Mouse (Mus musculus) adrenal gland, adult (tissue): ENCODE data around the gene Tm6sf1.
A peak's percentile ranks its signal among the peaks of the same experiment; 100 is the strongest.

Experiments
- DNase-seq, 2 experiments: peaks; one replicate each; pipeline ENCODE4 v3.0.0; 2022 to 2023; ENCODE audit warnings: low spot score in 1 of 2; ENCODE audit not compliant: inconsistent age in 2 of 2

The Tm6sf1 gene

DNA sequence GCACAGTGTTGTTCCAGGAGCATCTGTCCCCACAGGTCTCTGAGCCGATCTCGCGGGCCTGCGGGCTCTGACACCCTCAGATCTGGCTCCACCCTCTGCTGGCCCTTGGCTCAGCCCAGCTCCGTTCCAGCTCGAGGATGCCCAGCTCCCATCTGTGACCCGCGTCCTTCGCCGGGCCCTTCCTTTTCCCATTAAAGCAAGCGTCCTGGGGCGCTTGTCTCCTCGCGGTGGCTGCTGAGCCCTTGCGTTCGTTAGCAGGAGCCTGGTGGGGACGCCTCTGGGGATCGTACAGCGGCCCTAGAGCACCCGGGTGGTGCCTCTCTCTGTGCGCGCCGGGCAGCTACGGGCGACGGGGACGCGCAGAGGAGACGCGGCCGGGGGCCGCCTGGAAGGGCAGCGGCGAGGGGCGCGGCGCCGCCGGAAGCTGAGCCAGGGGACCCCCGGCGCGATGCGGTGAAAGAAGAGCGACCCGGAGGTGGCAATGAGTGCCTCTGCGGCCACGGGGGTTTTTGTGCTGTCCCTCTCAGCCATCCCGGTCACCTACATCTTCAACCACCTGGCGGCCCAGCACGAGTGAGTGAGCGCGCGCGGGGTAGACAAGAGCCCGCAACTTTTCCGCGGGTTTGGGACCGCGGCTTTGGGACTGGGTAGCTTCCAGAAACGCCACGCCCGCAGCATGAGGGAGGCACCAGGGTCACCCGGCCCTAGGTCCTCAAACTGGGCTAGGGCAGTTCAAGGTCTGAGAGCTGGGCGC lies at the start of gene Tm6sf1:
Tm6sf1 (plus strand) TSS at position 34 of the 754 bp plus-strand sequence.
- peak; percentile 56 to 79 for DNase-seq

DNA sequence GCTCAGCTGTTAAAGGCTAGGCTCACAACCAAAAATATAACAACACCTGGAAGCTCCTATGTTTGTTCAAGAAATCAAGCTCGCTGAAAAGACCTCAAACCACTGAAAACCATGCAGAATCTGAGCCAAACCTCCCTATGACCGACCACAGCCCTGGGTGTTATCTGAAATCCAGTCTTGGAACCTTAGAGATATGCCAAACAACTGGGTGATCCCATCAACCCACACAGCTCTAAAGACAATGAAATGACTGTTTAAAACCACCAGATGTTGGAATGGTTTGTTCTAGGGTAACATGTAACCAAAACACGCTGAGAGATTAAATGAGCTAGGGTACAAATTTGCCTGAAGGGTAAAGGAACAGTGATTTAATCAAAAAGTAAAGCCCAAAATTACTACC lies 33.9 kb upstream of the Tm6sf1 start:
- DNase-seq, result no peak

DNA sequence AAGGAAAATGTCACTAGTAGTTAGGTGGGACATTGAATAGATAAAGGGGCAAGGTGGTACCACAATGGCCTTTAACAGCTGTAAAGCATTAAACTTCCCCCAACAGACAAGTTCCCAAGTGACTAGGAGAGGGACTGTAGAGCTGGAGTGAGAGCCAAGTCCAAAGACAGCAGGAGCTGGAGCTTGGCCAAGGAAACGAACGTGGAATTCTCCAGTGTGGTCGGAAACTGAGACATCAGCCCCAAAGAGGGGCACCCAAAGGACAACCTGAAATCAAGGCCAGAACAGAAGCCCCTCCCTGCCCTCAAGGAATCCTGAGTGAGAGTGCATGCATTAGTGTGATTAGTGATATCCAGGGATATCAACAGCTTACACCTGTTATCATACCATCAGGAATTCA lies 33.4 kb upstream of the Tm6sf1 start:
- DNase-seq, result peak; percentile 39 to 67

DNA sequence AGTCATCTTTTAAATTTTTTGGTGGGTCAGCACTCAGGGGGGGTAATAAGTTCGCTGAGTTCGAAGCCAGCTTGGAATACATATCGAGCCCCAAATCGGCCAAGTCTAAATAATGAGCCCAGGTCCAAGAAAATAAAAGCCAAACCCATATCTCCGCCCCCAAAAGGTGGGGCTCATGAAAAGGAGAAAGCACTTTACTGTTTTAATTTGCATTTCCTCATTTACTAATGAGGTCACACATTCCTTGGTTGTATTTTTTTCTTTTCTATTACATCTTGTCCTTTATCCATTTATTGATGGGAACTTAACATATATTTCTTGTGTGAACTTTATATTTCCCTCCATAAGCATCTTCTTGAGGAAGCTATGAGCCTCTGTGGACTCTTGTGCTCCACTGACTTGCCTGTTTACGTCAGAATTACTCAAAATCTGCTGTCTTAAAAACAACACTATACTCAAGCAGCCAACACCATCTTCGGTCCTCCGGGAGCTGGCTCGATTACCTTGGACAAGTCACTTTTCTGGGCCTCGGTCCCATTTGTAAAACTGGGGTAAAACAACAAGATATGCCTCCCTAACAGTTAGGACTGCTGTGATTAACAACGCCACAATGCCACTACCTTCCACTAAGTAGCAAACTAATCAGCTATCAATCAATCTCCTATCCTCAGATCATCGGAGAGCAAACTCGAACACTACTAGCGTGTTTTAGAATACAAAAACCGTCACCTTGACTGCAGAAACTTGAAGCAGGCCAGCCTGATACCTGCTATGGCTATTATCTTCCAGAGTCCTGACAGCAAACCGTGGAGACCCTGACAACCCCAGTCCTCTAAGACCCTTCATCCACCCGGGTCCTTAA lies 30.8 kb upstream of the Tm6sf1 start:
- DNase-seq, result peak; percentile 29 to 76

DNA sequence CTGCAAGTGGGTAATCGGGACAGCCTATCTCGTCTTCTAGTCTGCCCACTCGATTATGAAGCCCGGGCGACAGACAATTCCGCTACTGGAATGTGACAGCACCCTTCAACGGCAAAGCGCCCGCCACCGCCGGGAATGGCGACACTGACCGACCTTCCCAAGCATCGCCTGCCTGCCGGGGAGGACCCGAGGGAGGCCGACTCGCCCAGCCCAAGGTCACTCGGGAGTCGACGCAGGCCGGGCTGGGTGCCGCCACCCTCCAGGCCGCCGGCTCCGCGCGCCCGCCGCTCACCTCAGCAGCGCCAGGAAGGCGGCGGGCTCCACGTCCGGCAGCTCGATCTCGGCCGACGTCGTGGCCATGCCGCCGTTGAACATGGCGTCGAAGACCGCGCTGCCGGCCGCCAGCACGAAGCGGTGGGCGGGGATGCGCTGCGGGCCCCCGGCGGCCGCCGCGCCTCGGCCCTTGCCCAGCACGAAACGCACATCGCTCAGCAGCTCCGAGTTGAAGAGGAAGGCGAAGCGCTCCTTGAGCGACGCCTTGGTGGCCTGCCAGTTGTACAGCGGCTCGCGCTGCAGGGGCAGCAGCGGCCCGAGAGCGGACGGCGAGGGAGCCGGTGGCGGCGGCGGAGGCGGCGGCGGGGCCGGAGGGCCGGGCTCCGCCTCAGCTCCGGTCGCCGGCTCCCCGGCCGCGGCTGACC lies 30.0 kb upstream of the Tm6sf1 start:
- peak; percentile 79 to 91 for DNase-seq

DNA sequence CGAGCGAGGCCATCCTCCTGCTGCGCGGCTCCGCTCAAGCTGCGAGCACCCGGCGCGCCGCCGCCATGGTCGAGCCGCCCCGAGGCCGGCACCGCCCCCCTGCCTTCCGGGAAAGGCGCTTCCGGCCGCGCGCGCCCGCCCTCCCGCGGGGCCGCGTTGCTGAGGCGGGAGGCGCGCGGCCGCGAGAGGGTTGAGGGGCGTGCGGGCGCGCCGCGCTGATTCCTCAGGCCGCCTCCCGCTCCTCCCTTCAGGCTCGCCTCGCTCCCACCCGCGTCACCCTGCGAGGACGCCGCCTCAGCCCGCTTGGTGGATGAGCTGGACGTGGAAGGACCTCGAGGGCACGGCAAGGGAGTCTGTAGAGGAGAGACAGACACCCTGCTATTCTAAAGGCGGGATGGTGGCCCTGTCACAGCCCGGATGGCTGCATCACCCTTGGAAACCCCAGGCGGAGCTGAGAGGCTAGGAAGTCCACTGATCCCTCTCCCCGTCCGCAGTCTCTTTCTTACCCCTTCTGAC lies 29.4 kb upstream of the Tm6sf1 start, which contains the start of gene Btbd1:
Btbd1 (minus strand) TSS at position 53 of the 516 bp plus-strand sequence.
- peak; percentile 91 to 95 for DNase-seq

DNA sequence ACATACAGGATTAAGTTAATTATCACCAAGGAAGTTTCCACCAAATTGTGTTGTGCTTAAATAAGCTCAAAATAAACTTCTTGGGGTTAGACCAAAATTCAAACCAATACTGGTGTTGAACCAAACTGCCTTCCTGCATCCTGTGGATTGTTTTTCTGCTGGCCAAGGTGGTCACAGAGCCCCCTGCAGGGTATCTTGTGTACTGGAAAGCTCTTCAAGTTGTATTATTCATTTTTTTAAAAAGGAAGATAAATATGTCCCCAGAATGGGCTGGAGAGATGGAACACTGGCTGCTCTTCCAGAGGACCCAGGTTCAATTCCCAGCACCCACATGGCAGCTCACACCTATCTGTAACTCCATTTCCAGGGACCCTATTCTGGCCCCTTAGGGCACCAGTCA lies 24.0 kb upstream of the Tm6sf1 start:
- no peak for DNase-seq

DNA sequence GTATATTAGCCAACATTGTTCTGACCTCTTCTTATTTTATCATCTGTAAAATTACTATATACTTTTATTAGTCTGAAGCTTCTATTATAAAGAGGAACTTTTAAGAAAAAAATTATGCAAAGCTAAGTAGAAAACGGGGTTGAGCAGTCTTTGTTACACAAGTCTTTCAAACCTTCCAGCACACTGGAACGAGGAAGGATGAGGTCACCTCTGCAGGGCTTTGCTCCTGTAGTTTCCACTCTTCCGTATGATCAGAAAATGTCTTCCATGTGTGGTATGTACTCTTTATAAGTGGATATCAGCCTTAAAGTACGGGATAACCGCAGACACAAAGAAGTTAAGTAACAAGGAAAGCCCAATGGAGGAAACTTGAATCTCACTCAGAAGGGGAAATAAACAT lies 23.4 kb upstream of the Tm6sf1 start:
- DNase-seq, result no peak

DNA sequence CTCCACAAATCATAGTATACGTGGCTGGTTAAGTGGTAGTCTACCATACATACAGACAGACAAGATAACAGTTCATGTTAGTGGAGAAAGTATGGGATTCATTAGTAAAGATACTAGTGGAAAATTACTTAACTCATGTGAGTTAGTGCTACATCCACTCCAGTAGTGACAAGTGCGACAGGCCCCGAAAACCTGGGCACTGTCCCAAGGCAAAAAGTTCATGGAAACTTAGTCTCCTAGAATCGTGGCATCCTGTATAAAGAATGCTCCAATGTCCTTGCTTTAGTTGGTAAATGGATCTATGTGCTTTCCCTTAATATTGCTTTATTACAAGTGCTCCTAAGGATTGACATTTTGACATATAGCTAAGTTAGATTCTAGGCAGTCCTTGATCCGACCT lies 21.0 kb upstream of the Tm6sf1 start:
- DNase-seq, result peak; percentile 50 to 82

DNA sequence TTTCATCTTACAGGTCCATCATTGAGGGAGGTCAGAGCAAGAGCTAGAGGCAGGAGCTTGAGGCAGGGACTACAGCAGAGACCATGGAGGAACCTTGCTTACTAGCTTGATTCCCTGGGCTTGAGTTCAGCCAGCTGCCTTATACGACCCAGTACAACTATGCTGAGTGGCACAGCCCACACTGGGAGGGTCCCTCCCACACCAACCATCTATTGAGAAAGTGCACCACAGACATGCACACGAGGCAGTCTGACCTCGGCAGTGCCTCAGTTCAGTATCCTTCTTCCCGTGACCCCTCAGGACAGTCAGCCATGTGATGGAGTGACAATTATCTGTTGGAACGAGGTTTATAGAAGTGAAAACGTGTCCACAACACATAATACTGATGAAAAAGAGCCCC lies 19.1 kb upstream of the Tm6sf1 start:
- DNase-seq, result no peak

DNA sequence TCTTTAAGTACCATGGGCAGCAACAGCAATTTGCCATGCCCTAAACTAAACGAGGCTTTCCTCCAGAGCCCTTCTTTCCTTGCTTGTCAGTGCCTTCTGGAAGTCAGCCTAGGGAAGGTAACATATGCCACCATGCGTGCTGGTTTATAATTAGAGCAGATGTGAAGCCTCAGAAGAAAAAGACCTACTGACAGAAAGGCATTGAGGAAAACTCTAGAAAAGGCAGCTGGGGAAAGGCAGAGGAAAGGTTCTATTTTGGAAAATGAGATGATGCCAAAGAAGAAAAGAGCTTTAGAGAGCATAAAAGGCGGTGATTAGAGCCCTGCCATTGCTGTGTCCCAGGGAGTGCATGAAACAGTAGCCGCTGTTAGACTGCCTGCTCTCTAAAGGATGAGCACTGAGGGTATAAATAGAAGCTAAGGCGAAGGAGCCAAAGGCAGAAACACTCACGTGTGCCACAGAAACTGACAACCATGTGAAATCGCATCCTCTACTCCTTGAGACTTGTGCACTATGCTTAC lies 18.1 kb upstream of the Tm6sf1 start:
- DNase-seq, result no peak

DNA sequence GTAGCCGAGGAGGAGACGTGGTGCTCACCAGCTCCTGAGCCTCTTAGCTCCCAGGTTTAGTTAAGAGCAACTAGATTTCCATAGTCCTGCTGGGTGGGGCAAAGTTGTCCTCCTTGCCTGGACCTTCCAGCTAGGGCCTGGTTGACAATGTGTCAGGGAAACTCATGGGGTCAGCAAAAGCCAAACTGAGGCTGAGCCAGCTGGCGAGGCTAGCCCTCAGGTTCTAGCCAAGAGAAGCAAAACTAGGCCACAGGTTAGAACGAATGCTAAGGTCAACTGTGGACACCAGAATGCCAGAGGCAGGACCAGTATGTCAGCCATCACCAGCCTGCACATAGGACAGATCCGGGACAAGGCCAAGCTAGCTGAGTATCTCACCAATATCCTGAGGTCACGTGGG lies 17.4 kb upstream of the Tm6sf1 start:
- DNase-seq, result no peak

DNA sequence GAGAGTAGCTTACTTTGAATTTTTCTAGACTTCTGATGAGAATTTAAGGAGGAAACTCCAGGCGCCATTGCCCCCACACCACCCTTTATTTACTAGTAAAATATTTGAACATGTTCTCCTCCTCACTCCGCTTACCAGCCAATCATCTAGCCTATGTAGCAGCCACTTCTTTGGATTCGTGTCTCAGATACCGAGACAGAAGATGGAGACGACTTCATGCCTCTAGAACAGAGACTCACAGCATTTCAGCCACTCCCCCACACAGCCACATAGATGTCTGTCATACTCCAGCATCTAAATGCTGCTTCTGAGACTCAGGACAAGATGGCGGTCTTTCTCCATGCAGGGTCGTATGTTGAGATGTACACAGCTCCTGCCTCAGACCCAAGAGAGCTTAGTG lies 16.7 kb upstream of the Tm6sf1 start:
- DNase-seq, result no peak

DNA sequence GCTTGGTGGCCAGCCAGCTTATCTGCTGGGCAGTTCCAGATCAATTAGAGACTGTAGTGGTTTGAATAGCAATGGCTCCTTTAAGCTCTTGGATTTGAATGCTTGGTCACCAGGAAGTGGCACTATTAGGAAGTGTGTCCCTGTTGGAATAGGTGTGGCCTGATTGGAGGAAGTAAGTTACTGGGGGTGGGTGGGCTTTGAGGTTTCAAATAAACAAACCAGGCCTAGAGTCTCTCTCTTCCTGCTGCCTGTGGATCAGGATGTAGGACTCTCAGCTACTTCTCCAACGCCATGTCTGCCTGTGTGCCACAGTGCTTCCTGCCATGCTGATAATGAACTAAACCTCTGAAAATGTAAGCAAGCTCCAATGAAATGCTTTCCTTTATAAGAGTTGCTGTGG lies 15.8 kb upstream of the Tm6sf1 start:
- DNase-seq, result no peak

DNA sequence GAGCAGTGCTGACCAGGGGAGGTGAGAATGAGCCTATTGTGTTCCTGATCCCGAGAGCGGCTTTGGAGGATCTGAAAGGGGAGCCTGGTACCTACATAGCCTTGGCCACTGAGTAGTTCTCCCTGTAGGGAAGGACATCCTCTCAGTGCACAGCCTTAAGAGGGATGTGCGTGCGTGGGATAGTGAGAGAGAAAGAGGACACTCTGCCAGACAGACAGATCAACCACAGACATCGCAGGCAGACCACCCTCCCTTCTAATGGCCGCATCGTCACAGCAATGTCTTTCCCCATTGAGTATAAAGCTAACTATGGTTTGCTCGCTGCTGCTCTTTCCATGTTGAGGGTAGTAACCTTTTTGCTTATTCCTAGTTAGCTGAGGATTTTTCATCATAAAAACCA lies 14.9 kb upstream of the Tm6sf1 start:
- no peak for DNase-seq

DNA sequence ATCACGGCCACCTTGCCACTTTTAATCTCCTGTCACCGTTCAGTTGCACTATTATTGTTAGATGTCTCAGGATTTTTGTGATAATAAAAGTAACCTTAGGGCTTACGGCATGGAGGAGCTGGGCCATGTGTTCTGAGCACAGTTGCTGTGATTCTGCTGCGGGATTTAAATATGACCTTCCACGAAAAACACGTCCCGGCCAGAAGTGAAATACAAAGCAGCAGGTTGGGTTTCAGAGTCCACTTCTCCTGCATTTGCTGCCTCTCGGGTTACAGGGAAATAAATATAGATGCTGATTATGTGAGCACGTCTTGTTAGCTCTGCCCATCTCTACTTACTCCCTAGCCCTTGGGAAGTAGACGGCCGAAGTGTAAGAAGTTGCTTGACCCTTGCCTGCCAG lies 14.0 kb upstream of the Tm6sf1 start:
- no peak for DNase-seq

DNA sequence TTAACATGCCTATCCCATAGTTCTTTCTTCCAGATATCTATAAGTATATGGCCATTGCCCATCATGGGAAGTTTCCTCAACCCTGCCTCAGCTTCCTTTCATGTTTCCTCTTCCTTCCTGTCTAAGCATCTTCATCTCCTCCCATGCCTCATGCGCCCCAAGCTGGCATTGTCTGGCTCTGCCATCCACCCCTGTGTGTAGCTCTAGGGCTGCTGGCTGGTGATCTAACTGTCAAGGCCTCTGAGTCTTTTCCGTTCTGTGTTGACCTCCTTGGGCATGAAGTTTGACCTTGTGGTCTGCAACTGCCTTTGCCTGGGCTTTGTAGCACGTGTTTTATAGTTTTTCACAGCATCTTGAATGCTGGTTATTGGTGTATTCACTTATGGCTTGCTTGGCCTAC lies 13.5 kb upstream of the Tm6sf1 start:
- peak in 1 of 2 experiments; percentile 61 for DNase-seq

DNA sequence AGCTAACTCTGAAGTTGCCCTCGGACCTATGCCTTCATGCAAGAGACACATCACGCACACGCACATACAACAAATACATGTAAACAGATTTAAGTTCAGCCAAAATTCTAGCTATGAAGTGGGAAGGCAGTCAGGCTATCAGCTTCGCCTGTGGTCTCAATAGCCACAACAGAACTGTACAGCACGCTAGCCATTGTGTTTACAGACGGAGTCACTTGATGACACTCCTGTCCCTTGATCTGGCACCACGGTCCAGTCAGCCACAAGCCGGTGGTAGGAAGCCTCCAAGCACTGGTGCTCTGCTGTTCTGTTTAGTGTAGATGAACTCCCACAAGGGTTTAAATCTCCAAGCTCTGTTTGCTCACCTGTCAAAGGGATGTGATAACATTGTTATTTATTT lies 12.8 kb upstream of the Tm6sf1 start:
- no peak for DNase-seq

DNA sequence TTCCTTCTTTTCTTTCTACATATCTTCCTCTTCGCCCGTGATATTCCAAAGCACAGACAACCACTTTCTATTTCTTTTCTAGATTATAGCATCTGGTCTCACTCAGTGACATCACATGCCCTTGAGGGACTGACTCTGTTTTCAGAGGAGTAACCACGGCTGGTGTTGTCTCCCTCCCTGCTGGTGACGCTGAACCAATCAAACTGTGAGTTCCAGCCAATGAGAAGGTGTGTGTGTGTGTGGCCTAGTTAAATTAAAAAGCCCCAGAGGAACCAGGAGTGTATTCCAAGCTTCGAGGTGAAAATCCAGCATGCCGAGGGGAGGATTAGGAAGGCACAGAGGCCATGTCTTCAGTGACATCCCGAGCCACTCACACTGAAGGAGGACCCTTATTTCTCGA lies 11.8 kb upstream of the Tm6sf1 start:
- DNase-seq, result no peak

DNA sequence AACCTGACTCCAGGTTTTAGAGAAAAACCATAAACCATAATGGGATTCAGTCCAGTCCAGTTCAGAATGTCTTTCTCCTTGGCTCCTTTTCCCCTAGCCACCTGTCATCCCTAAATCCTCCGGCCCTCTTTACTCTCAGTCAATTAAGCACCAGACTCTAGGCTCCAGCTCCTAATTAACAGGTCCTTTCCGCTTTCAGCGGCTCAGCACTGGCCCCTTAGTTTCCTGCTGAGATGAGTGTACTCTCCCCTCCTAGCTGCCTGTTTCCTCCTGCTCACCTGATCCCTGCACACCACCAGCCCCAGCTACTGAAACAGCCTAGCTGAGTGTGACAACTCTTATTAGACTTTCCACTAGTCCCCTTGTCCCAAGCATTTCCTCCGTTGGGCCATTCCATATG lies 11.0 kb upstream of the Tm6sf1 start:
- no peak for DNase-seq

DNA sequence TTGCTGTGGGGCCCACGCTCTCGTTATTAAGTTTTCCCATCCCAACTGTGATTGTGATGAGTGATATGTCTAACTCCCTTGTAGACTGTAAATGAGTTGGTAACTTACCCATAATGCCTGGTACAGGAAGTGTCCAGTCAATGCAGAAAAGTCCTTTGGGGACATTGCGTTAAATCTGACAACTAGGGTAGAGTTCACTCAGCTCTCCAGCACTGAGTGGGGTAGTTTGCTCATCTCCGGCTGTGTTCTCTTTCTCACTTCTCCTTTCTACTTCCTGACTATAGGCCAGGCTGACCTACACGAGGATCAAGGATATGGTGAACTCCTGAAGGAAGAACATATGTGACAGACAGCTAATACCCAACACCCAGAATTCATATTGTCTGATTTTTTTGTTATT lies 9.6 kb upstream of the Tm6sf1 start:
- no peak for DNase-seq
